Mouse (Mus musculus): ENCODE measurements around the gene Mkln1.

Gene Mkln1

GRCm38 (mm10) chr6:31513726-31514125, 115.2 kb downstream of the Mkln1 start:
- DNase-seq (ENCODE audit: low read depth, low spot score), result no peak

- no peak for DNase-seq (ENCODE audit: low read depth, low spot score)
These were observed 119.3 kb downstream of the Mkln1 start for GRCm38 (mm10) chr6:31517681-31518337.

GRCm38 (mm10) chr6:31518338-31518698, 119.8 kb downstream of the Mkln1 start:
- no peak for DNase-seq (ENCODE audit: low read depth, low spot score)

- no peak for DNase-seq (ENCODE audit: low read depth, low spot score)
These were observed 120.5 kb downstream of the Mkln1 start for GRCm38 (mm10) chr6:31519001-31519471.

- DNase-seq (ENCODE audit: low read depth, low spot score), result peak; percentile 31
These were observed 122.1 kb downstream of the Mkln1 start for GRCm38 (mm10) chr6:31520486-31521215.

- DNase-seq (ENCODE audit: low read depth, low spot score), result no peak
These were observed 123.2 kb downstream of the Mkln1 start for GRCm38 (mm10) chr6:31521491-31522355.

GRCm38 (mm10) chr6:31522478-31522877, 123.9 kb downstream of the Mkln1 start:
- DNase-seq (ENCODE audit: low read depth, low spot score), result no peak

- DNase-seq (ENCODE audit: low read depth, low spot score), result no peak
These were observed 124.5 kb downstream of the Mkln1 start for GRCm38 (mm10) chr6:31523039-31523438.

GRCm38 (mm10) chr6:31523657-31524056, 125.1 kb downstream of the Mkln1 start:
- DNase-seq (ENCODE audit: low read depth, low spot score), result no peak

- no peak for DNase-seq (ENCODE audit: low read depth, low spot score)
These were observed 125.6 kb downstream of the Mkln1 start for GRCm38 (mm10) chr6:31524121-31524520.

GRCm38 (mm10) chr6:31524647-31525046, 126.1 kb downstream of the Mkln1 start:
- DNase-seq (ENCODE audit: low read depth, low spot score), result no peak

GRCm38 (mm10) chr6:31525231-31525900, 126.8 kb downstream of the Mkln1 start:
- peak; percentile 66 for DNase-seq (ENCODE audit: low read depth, low spot score)

- no peak for DNase-seq (ENCODE audit: low read depth, low spot score)
These were observed 128.4 kb downstream of the Mkln1 start for GRCm38 (mm10) chr6:31526929-31527328.

- DNase-seq (ENCODE audit: low read depth, low spot score), result peak; percentile 70
These were observed 129.4 kb downstream of the Mkln1 start for GRCm38 (mm10) chr6:31527897-31528296.

- no peak for DNase-seq (ENCODE audit: low read depth, low spot score)
These were observed 129.8 kb downstream of the Mkln1 start for GRCm38 (mm10) chr6:31528339-31528738.

- DNase-seq (ENCODE audit: low read depth, low spot score), result no peak
These were observed 133.3 kb downstream of the Mkln1 start for GRCm38 (mm10) chr6:31531880-31532279.

GRCm38 (mm10) chr6:31534705-31535104, 136.2 kb downstream of the Mkln1 start:
- no peak for DNase-seq (ENCODE audit: low read depth, low spot score)

- DNase-seq (ENCODE audit: low read depth, low spot score), result no peak
These were observed 138.7 kb downstream of the Mkln1 start for GRCm38 (mm10) chr6:31537193-31537592.

- no peak for DNase-seq (ENCODE audit: low read depth, low spot score)
These were observed 139.6 kb downstream of the Mkln1 start for GRCm38 (mm10) chr6:31538112-31538511.

GRCm38 (mm10) chr6:31540018-31540417, 141.5 kb downstream of the Mkln1 start:
- DNase-seq (ENCODE audit: low read depth, low spot score), result no peak

- no peak for DNase-seq (ENCODE audit: low read depth, low spot score)
These were observed 145.8 kb downstream of the Mkln1 start for GRCm38 (mm10) chr6:31544318-31544717.

All from A20 (cell line).